Mouse (Mus musculus): ENCODE measurements around the gene Zbtb24. TPM values are rescaled to one million over a fixed set of nuclear protein-coding genes. Genes with fewer than 3 reads are reported as not detected.

Gene Zbtb24
- polyA plus RNA-seq, 1 experiment, result 8.2 TPM

DNA sequence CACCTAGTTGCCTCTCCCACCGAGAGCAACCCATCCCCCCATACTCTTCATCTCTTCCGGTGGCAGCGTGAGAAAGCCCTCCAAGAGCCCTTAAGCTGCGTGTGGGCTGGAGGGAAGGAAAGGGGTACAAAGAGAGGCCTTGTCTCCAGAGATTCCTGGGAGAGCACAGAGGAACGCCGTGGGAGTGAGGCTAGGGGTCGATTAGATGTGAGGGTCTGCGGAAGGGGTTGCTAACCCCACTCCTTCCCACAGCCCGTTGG lies 26.8 kb downstream of the Zbtb24 start:
- Histone ChIP-seq H3K27me3 (ENCODE audit: control insufficient read depth, insufficient read depth, low read length) (no peaks in the 10 kb centered on the region), H3K36me3 (ENCODE audit: control insufficient read depth, insufficient read depth, low read length) (no peaks in the 10 kb centered on the region), H3K4me3 (ENCODE audit: control insufficient read depth, low read depth, low read length) (peak overlapping the region; percentile 50), H3K27ac (ENCODE audit: control insufficient read depth, insufficient read depth, low read depth, low read length) (peak overlapping the region; percentile 10; the same call in 1 of the 2 replicates), H3K4me1 (ENCODE audit: control insufficient read depth, insufficient read depth, low read length) (peaks cover 22% of the 10 kb centered on the region)
- TF ChIP-seq CTCF (IDR thresholded peaks at IDR 0.05; ENCODE audit: control insufficient read depth, insufficient read depth, insufficient replicate concordance, low read depth, low read length) (no peak), POLR2A (IDR thresholded peaks at IDR 0.05; ENCODE audit: control insufficient read depth, low read depth, low read length) (no peak)

DNA sequence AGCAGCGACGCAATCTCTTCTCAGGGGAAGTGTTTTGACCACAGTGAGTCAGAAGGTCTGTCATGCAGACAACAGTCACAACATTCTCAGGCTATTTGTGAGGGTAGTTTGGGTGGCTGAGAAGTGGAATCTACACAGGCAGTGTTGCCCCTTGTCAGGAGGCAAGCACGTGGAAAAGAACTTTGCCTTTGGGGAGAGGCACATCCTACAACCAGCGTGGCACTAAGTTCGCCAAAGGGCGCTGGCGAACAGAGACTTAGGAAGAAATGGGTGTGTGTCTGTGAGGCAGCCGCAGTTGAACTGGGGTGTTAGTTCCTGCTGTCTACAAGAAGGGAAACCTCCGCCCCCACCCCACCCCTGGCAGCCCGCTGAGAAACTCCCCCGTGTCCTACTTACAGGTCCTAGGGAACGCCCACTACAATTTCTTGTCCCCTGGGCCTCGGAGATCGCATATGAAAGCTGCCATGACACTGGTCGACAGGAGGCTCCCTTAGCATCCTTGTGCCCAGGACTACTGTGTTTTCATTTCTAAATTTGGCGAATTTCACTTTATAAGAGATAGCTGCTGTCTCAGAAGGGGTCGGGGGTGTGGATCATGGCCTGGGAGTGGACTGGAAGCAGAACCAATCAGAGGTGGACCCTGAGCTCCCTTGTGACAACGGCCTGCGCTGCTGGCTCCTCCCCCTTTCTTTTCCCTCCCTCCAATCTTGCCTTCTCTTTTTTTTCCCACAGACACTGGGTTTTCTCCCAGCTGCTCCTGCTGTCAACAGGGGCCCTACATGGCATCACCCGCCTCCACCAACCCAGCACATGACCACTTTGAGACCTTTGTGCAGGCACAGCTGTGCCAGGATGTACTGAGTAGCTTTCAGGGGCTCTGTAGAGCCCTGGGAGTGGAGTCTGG lies 27.3 kb downstream of the Zbtb24 start:
- no peak for TF ChIP-seq CTCF (IDR thresholded peaks at IDR 0.05; ENCODE audit: control insufficient read depth, insufficient read depth, insufficient replicate concordance, low read depth, low read length)
- TF ChIP-seq POLR2A (IDR thresholded peaks at IDR 0.05; ENCODE audit: control insufficient read depth, low read depth, low read length), result no peak
- peak overlapping the region; percentile 50 for H3K4me3 ChIP-seq (ENCODE audit: control insufficient read depth, low read depth, low read length)
- H3K36me3 ChIP-seq (ENCODE audit: control insufficient read depth, insufficient read depth, low read length), result no peaks in the 10 kb centered on the region
- H3K4me1 ChIP-seq (ENCODE audit: control insufficient read depth, insufficient read depth, low read length), result peaks cover 23% of the 10 kb centered on the region
- peak overlapping the region; percentile 10; the same call in 1 of the 2 replicates for H3K27ac ChIP-seq (ENCODE audit: control insufficient read depth, insufficient read depth, low read depth, low read length)
- no peaks in the 10 kb centered on the region for H3K27me3 ChIP-seq (ENCODE audit: control insufficient read depth, insufficient read depth, low read length)

DNA sequence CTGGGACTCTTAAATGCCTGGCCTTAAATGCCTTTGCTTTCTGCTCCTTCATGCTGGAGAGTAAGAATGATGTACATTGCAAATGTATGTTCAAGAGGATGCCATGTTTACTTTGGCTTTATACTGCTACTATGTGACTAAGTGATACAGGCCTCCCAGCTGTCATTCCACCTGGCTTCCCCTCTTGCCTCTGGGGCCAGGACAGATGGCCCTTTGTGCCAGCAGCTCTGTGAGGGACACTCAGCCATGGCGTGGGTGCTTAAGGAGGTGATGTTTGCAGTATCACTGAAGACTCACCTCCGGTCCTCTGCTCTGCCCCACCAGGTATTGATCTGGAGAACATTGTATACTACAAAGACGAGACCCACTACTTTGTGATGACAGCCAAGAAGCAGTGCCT lies 29.8 kb downstream of the Zbtb24 start:
- H3K27me3 ChIP-seq (ENCODE audit: control insufficient read depth, insufficient read depth, low read length), result no peaks in the 10 kb centered on the region
- H3K27ac ChIP-seq (ENCODE audit: control insufficient read depth, insufficient read depth, low read depth, low read length), result no peak overlapping the region
- TF ChIP-seq POLR2A (IDR thresholded peaks at IDR 0.05; ENCODE audit: control insufficient read depth, low read depth, low read length) (no peak), CTCF (IDR thresholded peaks at IDR 0.05; ENCODE audit: control insufficient read depth, insufficient read depth, insufficient replicate concordance, low read depth, low read length) (no peak)
- H3K4me1 ChIP-seq (ENCODE audit: control insufficient read depth, insufficient read depth, low read length), result peaks cover 23% of the 10 kb centered on the region
- no peaks in the 10 kb centered on the region for H3K36me3 ChIP-seq (ENCODE audit: control insufficient read depth, insufficient read depth, low read length)
- H3K4me3 ChIP-seq (ENCODE audit: control insufficient read depth, low read depth, low read length), result no peak overlapping the region

DNA sequence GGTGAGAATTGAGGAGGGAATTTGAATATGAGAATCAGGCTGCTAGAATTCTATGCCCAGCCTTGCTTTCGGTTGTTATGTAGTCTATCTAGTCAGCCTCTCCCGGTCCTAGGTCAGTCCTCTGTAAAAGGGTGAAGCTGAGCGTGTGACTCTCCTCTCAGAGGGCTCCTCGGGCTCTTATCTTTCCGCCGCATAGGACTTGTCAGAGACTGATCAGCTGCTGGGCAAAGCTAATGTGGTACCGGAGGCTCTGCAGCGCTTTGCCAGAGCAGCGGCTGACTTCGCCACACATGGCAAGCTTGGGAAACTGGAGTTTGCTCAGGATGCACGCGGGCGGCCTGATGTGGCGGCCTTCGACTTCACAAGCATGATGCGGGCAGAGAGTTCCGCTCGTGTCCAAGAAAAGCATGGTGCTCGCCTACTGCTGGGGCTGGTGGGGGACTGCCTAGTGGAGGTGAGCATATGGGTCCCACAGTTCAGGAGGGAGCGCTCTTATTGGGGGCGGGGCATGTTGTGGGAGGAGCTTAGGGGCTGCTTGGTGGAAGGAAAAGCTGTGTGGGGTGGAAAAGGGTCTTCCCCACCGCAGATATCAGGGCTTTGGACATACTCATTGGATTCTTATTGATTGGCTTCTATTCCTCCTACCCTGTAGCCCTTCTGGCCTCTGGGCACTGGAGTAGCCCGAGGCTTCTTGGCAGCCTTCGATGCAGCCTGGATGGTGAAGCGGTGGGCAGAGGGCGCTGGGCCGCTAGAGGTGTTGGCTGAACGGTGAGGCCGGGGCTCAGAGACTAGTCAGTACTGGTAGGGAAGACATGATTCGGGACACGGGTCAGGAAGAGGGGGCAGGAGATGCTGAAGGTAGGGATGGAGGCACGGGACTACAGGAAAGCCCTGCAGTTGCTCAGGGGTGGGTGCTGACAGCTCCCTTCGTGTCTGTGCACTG lies 31.0 kb downstream of the Zbtb24 start:
- Histone ChIP-seq H3K27me3 (ENCODE audit: control insufficient read depth, insufficient read depth, low read length) (no peaks in the 10 kb centered on the region), H3K27ac (ENCODE audit: control insufficient read depth, insufficient read depth, low read depth, low read length) (no peak overlapping the region), H3K4me3 (ENCODE audit: control insufficient read depth, low read depth, low read length) (peak overlapping the region; percentile 36), H3K4me1 (ENCODE audit: control insufficient read depth, insufficient read depth, low read length) (peaks cover 19% of the 10 kb centered on the region), H3K36me3 (ENCODE audit: control insufficient read depth, insufficient read depth, low read length) (no peaks in the 10 kb centered on the region)
- TF ChIP-seq CTCF (IDR thresholded peaks at IDR 0.05; ENCODE audit: control insufficient read depth, insufficient read depth, insufficient replicate concordance, low read depth, low read length), result no peak
- TF ChIP-seq POLR2A (IDR thresholded peaks at IDR 0.05; ENCODE audit: control insufficient read depth, low read depth, low read length), result no peak

DNA sequence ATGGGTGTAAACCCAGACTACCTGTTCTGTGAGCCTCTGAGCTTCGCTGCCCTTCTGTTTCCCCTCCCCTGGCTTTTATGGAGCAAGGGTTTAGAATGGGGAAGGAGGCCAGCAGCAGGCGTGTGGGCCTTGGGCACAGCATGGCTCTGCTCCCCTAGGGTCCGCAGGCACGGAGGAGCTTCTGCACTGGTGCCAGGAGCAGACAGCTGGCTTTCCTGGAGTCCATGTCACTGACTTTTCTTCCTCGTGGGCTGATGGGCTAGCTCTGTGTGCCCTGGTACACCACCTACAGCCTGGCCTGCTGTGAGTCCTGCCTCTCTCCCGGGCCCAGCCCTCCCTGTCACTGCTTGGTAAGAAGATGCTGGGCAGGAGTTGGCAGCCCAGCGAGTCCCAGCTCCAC lies 32.3 kb downstream of the Zbtb24 start:
- Histone ChIP-seq H3K4me3 (ENCODE audit: control insufficient read depth, low read depth, low read length) (no peak overlapping the region), H3K36me3 (ENCODE audit: control insufficient read depth, insufficient read depth, low read length) (no peaks in the 10 kb centered on the region), H3K27me3 (ENCODE audit: control insufficient read depth, insufficient read depth, low read length) (no peaks in the 10 kb centered on the region), H3K4me1 (ENCODE audit: control insufficient read depth, insufficient read depth, low read length) (peaks cover 13% of the 10 kb centered on the region), H3K27ac (ENCODE audit: control insufficient read depth, insufficient read depth, low read depth, low read length) (no peak overlapping the region)
- TF ChIP-seq CTCF (IDR thresholded peaks at IDR 0.05; ENCODE audit: control insufficient read depth, insufficient read depth, insufficient replicate concordance, low read depth, low read length) (no peak), POLR2A (IDR thresholded peaks at IDR 0.05; ENCODE audit: control insufficient read depth, low read depth, low read length) (no peak)

DNA sequence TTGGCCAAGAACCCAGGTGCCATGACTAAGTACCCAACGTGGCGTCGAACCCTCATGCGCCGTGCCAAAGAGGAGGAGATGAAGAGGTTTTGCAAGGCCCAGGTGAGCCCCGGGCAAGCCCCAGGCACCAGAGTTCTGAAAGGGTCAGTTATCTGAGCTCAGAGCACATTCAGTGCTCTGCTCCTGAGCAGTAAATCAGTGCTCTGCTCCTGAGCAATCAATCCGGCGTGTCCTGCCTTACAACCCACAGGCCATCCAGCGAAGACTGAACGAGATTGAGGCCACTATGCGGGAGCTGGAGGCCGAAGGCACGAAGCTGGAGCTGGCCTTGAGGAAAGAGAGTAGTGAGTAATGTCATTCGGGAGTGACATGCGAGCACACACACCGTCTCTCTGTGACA lies 35.6 kb downstream of the Zbtb24 start:
- TF ChIP-seq POLR2A (IDR thresholded peaks at IDR 0.05; ENCODE audit: control insufficient read depth, low read depth, low read length) (no peak; the same call in 1 of the 2 replicates), CTCF (IDR thresholded peaks at IDR 0.05; ENCODE audit: control insufficient read depth, insufficient read depth, insufficient replicate concordance, low read depth, low read length) (no peak)
- no peak overlapping the region for H3K4me3 ChIP-seq (ENCODE audit: control insufficient read depth, low read depth, low read length)
- no peaks in the 10 kb centered on the region for H3K36me3 ChIP-seq (ENCODE audit: control insufficient read depth, insufficient read depth, low read length)
- H3K27ac ChIP-seq (ENCODE audit: control insufficient read depth, insufficient read depth, low read depth, low read length), result no peak overlapping the region
- H3K4me1 ChIP-seq (ENCODE audit: control insufficient read depth, insufficient read depth, low read length), result peaks cover 20% of the 10 kb centered on the region
- H3K27me3 ChIP-seq (ENCODE audit: control insufficient read depth, insufficient read depth, low read length), result no peaks in the 10 kb centered on the region

All from testis, adult 2 months (tissue).